Mouse (Mus musculus) kidney, postnatal 0 days (tissue): ENCODE data around the gene Bbof1. TPM values are rescaled to one million over a fixed set of nuclear protein-coding genes. Genes with fewer than 3 reads are reported as not detected.

Experiments used
- ATAC-seq: fragments of 200-750 bp; cut with Nextera tagmentation; replicated peaks from 2 replicates; pipeline ENCODE4 v1.8.0; 2017; ENCODE audit warnings: low read depth, moderate number of reproducible peaks, moderate TSS enrichment, moderate library complexity; ENCODE audit not compliant: low FRiP score
- DNase-seq: peaks from one replicate; pipeline ENCODE4 v3.0.0-alpha.2; 2016; ENCODE audit warnings: low spot score
- H3K27ac ChIP-seq: fragments of 300-500 bp; sonication (generic); 2 replicates; pipeline ENCODE4 v1.5.1; 2014; ENCODE audit warnings: mild to moderate bottlenecking
- H3K27me3 ChIP-seq: fragments of 300-500 bp; sonication (generic); 2 replicates; pipeline ENCODE4 v1.6.1; 2014; ENCODE audit warnings: low read length, mixed read lengths; ENCODE audit not compliant: insufficient read depth
- H3K36me3 ChIP-seq: fragments of 300-500 bp; sonication (generic); 2 replicates; pipeline ENCODE4 v1.6.1; 2014; ENCODE audit warnings: low read length, mixed read lengths; ENCODE audit not compliant: insufficient read depth
- H3K4me1 ChIP-seq: fragments of 300-500 bp; sonication (generic); replicated peaks from 2 replicates; pipeline ENCODE4 v1.6.1; 2014; ENCODE audit warnings: antibody characterized with exemption, low read length, mixed read lengths; ENCODE audit not compliant: insufficient read depth
- H3K4me2 ChIP-seq: fragments of 300-500 bp; sonication (generic); 2 replicates; pipeline ENCODE4 v1.6.1; 2014; ENCODE audit warnings: mild to moderate bottlenecking, low read length, moderate library complexity, mixed read lengths
- H3K4me3 ChIP-seq: fragments of 300-500 bp; sonication (generic); replicated peaks from 2 replicates; pipeline ENCODE4 v1.5.1; 2014; ENCODE audit warnings: low read depth, low read length
- H3K9ac ChIP-seq: fragments of 300-500 bp; sonication (generic); 2 replicates; pipeline ENCODE4 v1.6.1; 2014; ENCODE audit warnings: low read depth, low read length
- H3K9me3 ChIP-seq: fragments of 300-500 bp; sonication (generic); replicated peaks from 2 replicates; pipeline ENCODE4 v1.6.1; 2016; ENCODE audit warnings: low read length, inconsistent platforms, mixed read lengths
- CTCF ChIP-seq: IDR thresholded peaks from 2 replicates; pipeline ENCODE4 v1.5.1; 2016; ENCODE audit warnings: antibody characterized with exemption, low read depth, mild to moderate bottlenecking, moderate library complexity
- WGBS: fragments of 180-500 bp; shearing (Covaris S2); extraction: QIAGEN DNeasy Blood & Tissue Kit; methylation state at CpG from one replicate; pipeline ENCODE4 v1.1.7; 2014; 5-methylcytosine and 5-hydroxymethylcytosine counted together
- polyA plus RNA-seq: library from polyadenylated mRNA; unstranded; fragments of >200 nt; fragmentation: Nextera tagmentation; extraction: Ambion mirVana; gene quantifications from 2 replicates; pipeline ENCODE4 v1.2.1, GENCODE M21; 2015

Bbof1 gene
- polyA plus RNA-seq, 1 experiment from 2014 or later: 1.3 TPM

- TF ChIP-seq CTCF: no peak
- H3K4me2 ChIP-seq: peak within 1 kb of the TSS; percentile 87
- peak within 1 kb of the TSS; percentile 81 for H3K9ac ChIP-seq
- peak within 1 kb of the TSS; percentile 96 for H3K27ac ChIP-seq
- H3K27me3 ChIP-seq: no peaks in the 10 kb centered on the region
- H3K4me1 ChIP-seq: 0 out of 2 replicates have a peak, but pooled peaks cover 3% of the 10 kb centered on the region
- peak; percentile 100 for DNase-seq
- no peaks in the 10 kb centered on the region for H3K36me3 ChIP-seq
- ATAC-seq: peak; percentile 99
- H3K9me3 ChIP-seq: no peaks in the 10 kb centered on the region
- under 1% methylated on average over 49 of the region's 49 CpGs for WGBS
- H3K4me3 ChIP-seq: peak within 1 kb of the TSS; percentile 76
Observed at GRCm38 (mm10) chr12:84450718-84451646, 42.1 kb downstream of the Bbof1 start, which contains the start of the genes Aldh6a1 and Lin52. TSS of gene Aldh6a1 (minus strand) at chr12:84451004. TSS of gene Lin52 (plus strand) at chr12:84451422.

GRCm38 (mm10) chr12:84451801-84452200 lies 42.9 kb downstream of the Bbof1 start:
- WGBS: under 1% methylated on average over 11 of the region's 11 CpGs
- ATAC-seq (no peak), DNase-seq (peak; percentile 9)
- H3K4me2 ChIP-seq: peak overlapping the region; percentile 87
- no peaks in the 10 kb centered on the region for H3K27me3 ChIP-seq
- H3K9ac ChIP-seq: peak overlapping the region; percentile 74
- no peak for TF ChIP-seq CTCF
- no peaks in the 10 kb centered on the region for H3K36me3 ChIP-seq
- peak overlapping the region; percentile 76 for H3K4me3 ChIP-seq
- H3K27ac ChIP-seq: peak overlapping the region; percentile 83
- 0 out of 2 replicates have a peak, but pooled peaks cover 3% of the 10 kb centered on the region for H3K4me1 ChIP-seq
- H3K9me3 ChIP-seq: no peaks in the 10 kb centered on the region

DNA sequence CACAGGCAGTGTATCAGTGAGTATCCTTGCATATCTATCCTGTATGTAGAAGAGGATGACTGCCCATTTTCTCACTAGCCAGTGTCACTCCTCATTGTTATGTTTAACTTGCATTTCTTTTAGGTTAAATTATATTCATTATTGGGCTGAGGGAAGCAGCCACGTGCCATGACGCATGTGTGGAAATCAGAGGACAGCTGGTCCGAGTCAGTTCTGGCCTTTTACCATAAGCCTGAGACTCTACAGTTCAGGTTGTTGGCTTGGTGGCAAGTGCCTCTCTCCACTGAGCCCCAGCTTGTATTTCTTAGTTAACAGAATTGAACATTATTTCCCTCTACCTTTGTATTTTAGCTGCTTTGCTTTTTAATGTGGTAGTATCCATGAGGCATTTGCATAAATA lies 48.0 kb downstream of the Bbof1 start:
- Histone ChIP-seq H3K4me2 (no peak overlapping the region), H3K9me3 (no peaks in the 10 kb centered on the region), H3K27ac (no peak overlapping the region), H3K36me3 (peaks cover 20% of the 10 kb centered on the region), H3K9ac (no peak overlapping the region), H3K27me3 (no peaks in the 10 kb centered on the region), H3K4me1 (no peaks in the 10 kb centered on the region), H3K4me3 (no peak overlapping the region)
- no peak for ATAC-seq
- 91% methylated on average over 3 of the region's 3 CpGs for WGBS
- TF ChIP-seq CTCF: no peak
- no peak for DNase-seq

DNA sequence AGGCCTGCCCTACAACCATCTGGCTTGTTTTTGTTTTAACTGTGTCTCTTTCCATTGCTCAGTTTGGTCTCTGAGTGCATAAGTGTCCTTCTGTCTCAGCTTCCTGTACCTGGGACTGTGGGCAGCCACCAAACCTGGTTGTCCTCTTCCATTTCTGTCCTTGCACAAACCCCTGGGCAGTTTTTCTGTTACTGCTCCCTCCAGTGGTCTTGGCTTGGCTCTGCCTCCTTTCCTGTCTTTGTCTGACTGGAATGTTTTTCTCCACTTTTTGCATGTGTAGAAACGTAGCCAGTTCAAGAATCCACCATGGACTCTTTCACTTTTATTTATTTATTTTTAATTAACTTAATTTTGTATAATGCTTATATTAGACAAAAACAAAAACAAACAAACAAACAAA lies 51.0 kb downstream of the Bbof1 start:
- Histone ChIP-seq H3K36me3 (peaks cover 30% of the 10 kb centered on the region), H3K4me1 (no peaks in the 10 kb centered on the region), H3K4me3 (no peak overlapping the region), H3K9ac (no peak overlapping the region), H3K4me2 (no peak overlapping the region), H3K9me3 (no peaks in the 10 kb centered on the region), H3K27ac (no peak overlapping the region), H3K27me3 (no peaks in the 10 kb centered on the region)
- ATAC-seq (no peak), DNase-seq (peak; percentile 53)
- WGBS: 50% methylated on average over 1 of the region's 1 CpGs
- TF ChIP-seq CTCF: peak; percentile 49; the same call in 1 of the 2 replicates

DNA sequence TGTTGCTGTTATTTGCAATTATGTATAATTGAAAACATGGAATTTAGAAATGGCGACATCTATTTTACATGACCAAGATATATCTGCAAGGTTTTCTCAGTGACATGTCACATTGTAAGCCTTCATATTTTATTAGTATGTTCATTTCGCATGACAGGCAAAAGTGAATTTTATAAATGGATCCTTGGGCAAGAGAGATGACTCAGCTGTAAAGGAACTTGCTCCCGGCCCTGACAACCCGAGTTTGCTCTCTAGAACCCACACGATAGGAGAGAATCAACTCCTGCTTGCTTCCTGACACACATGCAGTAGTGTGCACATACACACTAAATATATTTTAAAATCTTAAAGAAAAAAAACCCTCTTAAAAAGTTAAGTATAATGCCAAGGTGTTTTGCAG lies 52.5 kb downstream of the Bbof1 start:
- TF ChIP-seq CTCF: no peak
- H3K9ac ChIP-seq: no peak overlapping the region
- H3K4me2 ChIP-seq: no peak overlapping the region
- peaks cover 31% of the 10 kb centered on the region for H3K36me3 ChIP-seq
- no peaks in the 10 kb centered on the region for H3K9me3 ChIP-seq
- ATAC-seq: no peak
- no peaks in the 10 kb centered on the region for H3K4me1 ChIP-seq
- WGBS: 89% methylated on average over 5 of the region's 5 CpGs
- H3K4me3 ChIP-seq: no peak overlapping the region
- no peaks in the 10 kb centered on the region for H3K27me3 ChIP-seq
- no peak for DNase-seq
- H3K27ac ChIP-seq: no peak overlapping the region

DNA sequence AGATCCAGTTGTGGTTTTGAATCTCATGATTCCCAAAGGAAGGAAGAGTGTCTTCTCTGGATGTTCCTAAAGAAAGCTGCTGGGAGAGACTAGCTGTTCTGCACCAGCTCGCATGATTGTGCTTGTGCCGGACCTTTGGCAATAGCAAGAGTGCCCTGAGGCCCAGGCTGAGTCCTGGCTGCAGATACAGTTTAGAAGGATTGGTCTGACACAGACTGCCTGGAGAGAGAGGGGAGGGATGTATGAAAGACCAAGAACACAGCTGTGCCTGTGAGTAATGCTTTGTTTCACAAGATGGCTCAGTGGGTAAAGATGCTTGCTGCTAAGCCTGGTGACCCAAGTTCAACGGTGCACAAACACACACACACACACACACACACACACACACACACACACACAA lies 54.0 kb downstream of the Bbof1 start:
- WGBS: 92% methylated on average over 3 of the region's 3 CpGs
- ATAC-seq (no peak), DNase-seq (no peak)
- no peak overlapping the region for H3K4me2 ChIP-seq
- H3K9ac ChIP-seq: no peak overlapping the region
- TF ChIP-seq CTCF: no peak
- no peak overlapping the region for H3K27ac ChIP-seq
- H3K9me3 ChIP-seq: no peaks in the 10 kb centered on the region
- H3K36me3 ChIP-seq: peaks cover 30% of the 10 kb centered on the region
- no peak overlapping the region for H3K4me3 ChIP-seq
- no peaks in the 10 kb centered on the region for H3K4me1 ChIP-seq
- H3K27me3 ChIP-seq: no peaks in the 10 kb centered on the region
